Mouse (Mus musculus): ENCODE results near the gene Sgms2. TPM values are rescaled to one million over a fixed set of nuclear protein-coding genes. Genes with fewer than 3 reads are reported as not detected.

Gene Sgms2
- polyA plus RNA-seq, 1 experiment from 2014 or later, result 9.2 TPM

DNA sequence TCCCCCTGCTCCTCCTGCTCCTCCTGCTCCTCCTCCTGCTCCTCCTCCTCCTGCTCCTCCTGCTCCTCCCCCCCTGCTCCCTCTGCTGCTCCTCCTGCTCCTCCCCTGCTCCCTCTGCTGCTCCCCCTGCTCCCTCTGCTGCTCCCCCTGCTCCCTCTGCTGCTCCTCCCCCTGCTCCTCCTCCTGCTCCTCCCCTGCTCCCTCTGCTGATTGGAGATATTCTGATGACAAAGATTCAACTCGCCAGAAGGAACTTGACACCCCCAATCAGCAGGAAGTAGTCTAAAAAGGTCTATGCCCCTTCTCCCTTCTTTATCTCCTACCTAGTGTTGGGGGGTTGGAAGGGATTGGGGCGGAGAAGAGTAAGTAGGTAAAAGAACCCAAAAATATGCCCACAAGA, 173.0 kb downstream of the Sgms2 start:
- no peak for ATAC-seq
- 38% methylated on average over 2 of the region's 2 CpGs for whole genome bisulfite sequencing (ENCODE audit: insufficient replicate concordance)
- Histone ChIP-seq H3K9ac (replicated peaks) (no peak overlapping the region), H3K27ac (ENCODE audit: low read depth) (no peak overlapping the region), H3K9me3 (ENCODE audit: low read length) (no peaks in the 10 kb centered on the region), H3K36me3 (replicated peaks; ENCODE audit: insufficient read depth, low read length) (peaks cover 7% of the 10 kb centered on the region; the same call in 1 of the 2 replicates), H3K4me2 (ENCODE audit: low read depth, low read length) (no peak overlapping the region), H3K4me3 (ENCODE audit: low read depth, low read length) (no peak overlapping the region), H3K4me1 (ENCODE audit: insufficient read depth) (no peaks in the 10 kb centered on the region), H3K27me3 (ENCODE audit: insufficient read depth, low read length) (no peaks in the 10 kb centered on the region)
- no peak for TF ChIP-seq EP300 (IDR thresholded peaks at IDR 0.05; ENCODE audit: low read depth)
- no peak for TF ChIP-seq CTCF (IDR thresholded peaks at IDR 0.05; ENCODE audit: low read depth)
- no peak for DNase-seq

GRCm38 (mm10) chr3:131317126-131317525, 174.1 kb downstream of the Sgms2 start:
- DNase-seq, result no peak
- no peak overlapping the region for H3K27ac ChIP-seq (ENCODE audit: low read depth)
- 0 out of 2 replicates have a peak, but pooled peaks cover 3% of the 10 kb centered on the region for H3K36me3 ChIP-seq (replicated peaks; ENCODE audit: insufficient read depth, low read length)
- H3K27me3 ChIP-seq (ENCODE audit: insufficient read depth, low read length), result no peaks in the 10 kb centered on the region
- H3K4me1 ChIP-seq (ENCODE audit: insufficient read depth), result no peaks in the 10 kb centered on the region
- no peak overlapping the region for H3K9ac ChIP-seq (replicated peaks)
- no peak overlapping the region for H3K4me3 ChIP-seq (ENCODE audit: low read depth, low read length)
- TF ChIP-seq EP300 (IDR thresholded peaks at IDR 0.05; ENCODE audit: low read depth) (no peak), CTCF (IDR thresholded peaks at IDR 0.05; ENCODE audit: low read depth) (no peak)
- no peak for ATAC-seq
- no peaks in the 10 kb centered on the region for H3K9me3 ChIP-seq (ENCODE audit: low read length)
- no peak overlapping the region for H3K4me2 ChIP-seq (ENCODE audit: low read depth, low read length)
- 84% methylated on average over 1 of the region's 1 CpGs for WGBS (ENCODE audit: insufficient replicate concordance)

DNA sequence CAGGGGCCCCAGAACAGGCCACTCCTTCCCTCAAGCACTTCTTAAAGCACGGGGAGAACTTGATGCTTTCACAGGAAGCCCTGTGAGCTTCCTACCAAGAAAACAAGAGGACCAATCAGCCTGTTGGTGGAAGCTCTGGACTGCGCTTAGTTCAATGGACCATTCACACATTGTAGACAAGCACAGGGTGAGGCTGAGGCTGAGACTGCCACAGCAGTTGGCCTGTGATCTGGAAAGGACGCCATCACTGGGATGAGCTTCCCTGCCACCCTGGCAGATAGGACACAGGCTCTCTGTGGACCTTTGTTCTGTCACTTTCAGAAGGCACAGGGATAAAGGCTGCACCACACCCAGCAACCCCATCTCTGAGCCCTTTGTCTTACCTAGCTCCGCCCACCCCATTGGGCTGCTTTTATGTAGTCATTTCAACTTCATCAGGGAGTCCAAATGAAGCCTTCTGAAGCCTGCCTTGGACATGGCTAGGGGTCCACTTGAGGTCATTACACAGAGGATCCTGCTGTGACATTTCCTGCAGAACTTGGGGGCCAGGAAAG, 175.2 kb downstream of the Sgms2 start:
- H3K27me3 ChIP-seq (ENCODE audit: insufficient read depth, low read length), result no peaks in the 10 kb centered on the region
- no peak overlapping the region for H3K27ac ChIP-seq (ENCODE audit: low read depth)
- WGBS (ENCODE audit: insufficient replicate concordance), result 60% methylated on average over 4 of the region's 4 CpGs
- H3K4me2 ChIP-seq (ENCODE audit: low read depth, low read length), result no peak overlapping the region
- ATAC-seq, result no peak
- H3K9ac ChIP-seq (replicated peaks), result no peak overlapping the region
- H3K36me3 ChIP-seq (replicated peaks; ENCODE audit: insufficient read depth, low read length), result 0 out of 2 replicates have a peak, but pooled peaks cover 3% of the 10 kb centered on the region
- TF ChIP-seq CTCF (IDR thresholded peaks at IDR 0.05; ENCODE audit: low read depth) (no peak), EP300 (IDR thresholded peaks at IDR 0.05; ENCODE audit: low read depth) (no peak)
- DNase-seq, result no peak
- H3K4me3 ChIP-seq (ENCODE audit: low read depth, low read length), result no peak overlapping the region
- no peaks in the 10 kb centered on the region for H3K9me3 ChIP-seq (ENCODE audit: low read length)
- peaks cover 3% of the 10 kb centered on the region; the same call in 1 of the 2 replicates for H3K4me1 ChIP-seq (ENCODE audit: insufficient read depth)

- Histone ChIP-seq H3K4me3 (ENCODE audit: low read depth, low read length) (no peak overlapping the region), H3K4me2 (ENCODE audit: low read depth, low read length) (no peak overlapping the region), H3K9me3 (ENCODE audit: low read length) (peaks cover 3% of the 10 kb centered on the region; the same call in 1 of the 2 replicates), H3K4me1 (ENCODE audit: insufficient read depth) (peaks cover 6% of the 10 kb centered on the region; the same call in 1 of the 2 replicates), H3K27ac (ENCODE audit: low read depth) (no peak overlapping the region), H3K36me3 (replicated peaks; ENCODE audit: insufficient read depth, low read length) (no peaks in the 10 kb centered on the region), H3K9ac (replicated peaks) (no peak overlapping the region), H3K27me3 (ENCODE audit: insufficient read depth, low read length) (no peaks in the 10 kb centered on the region)
- DNase-seq, result peak; percentile 39
- peak; percentile 86 for ATAC-seq
- peak; percentile 69; the same call in 1 of the 2 replicates for TF ChIP-seq EP300 (IDR thresholded peaks at IDR 0.05; ENCODE audit: low read depth)
- no peak for TF ChIP-seq CTCF (IDR thresholded peaks at IDR 0.05; ENCODE audit: low read depth)
- WGBS (ENCODE audit: insufficient replicate concordance), result 63% methylated on average over 9 of the region's 9 CpGs
These were observed 178.9 kb downstream of the Sgms2 start for GRCm38 (mm10) chr3:131312340-131312739.

GRCm38 (mm10) chr3:131310572-131310971, 180.6 kb downstream of the Sgms2 start:
- TF ChIP-seq EP300 (IDR thresholded peaks at IDR 0.05; ENCODE audit: low read depth) (no peak), CTCF (IDR thresholded peaks at IDR 0.05; ENCODE audit: low read depth) (no peak)
- Histone ChIP-seq H3K4me1 (ENCODE audit: insufficient read depth) (peaks cover 6% of the 10 kb centered on the region; the same call in 1 of the 2 replicates), H3K4me3 (ENCODE audit: low read depth, low read length) (no peak overlapping the region), H3K9ac (replicated peaks) (no peak overlapping the region), H3K36me3 (replicated peaks; ENCODE audit: insufficient read depth, low read length) (no peaks in the 10 kb centered on the region), H3K27me3 (ENCODE audit: insufficient read depth, low read length) (no peaks in the 10 kb centered on the region), H3K27ac (ENCODE audit: low read depth) (no peak overlapping the region), H3K9me3 (ENCODE audit: low read length) (peaks cover 3% of the 10 kb centered on the region; the same call in 1 of the 2 replicates), H3K4me2 (ENCODE audit: low read depth, low read length) (no peak overlapping the region)
- no peak for DNase-seq
- WGBS (ENCODE audit: insufficient replicate concordance), result 77% methylated on average over 4 of the region's 4 CpGs
- ATAC-seq, result no peak

GRCm38 (mm10) chr3:131307811-131308210, 183.4 kb downstream of the Sgms2 start:
- peaks cover 8% of the 10 kb centered on the region for H3K4me1 ChIP-seq (ENCODE audit: insufficient read depth)
- H3K27ac ChIP-seq (ENCODE audit: low read depth), result no peak overlapping the region
- no peak overlapping the region for H3K4me3 ChIP-seq (ENCODE audit: low read depth, low read length)
- WGBS (ENCODE audit: insufficient replicate concordance), result 62% methylated on average over 3 of the region's 3 CpGs
- no peaks in the 10 kb centered on the region for H3K27me3 ChIP-seq (ENCODE audit: insufficient read depth, low read length)
- DNase-seq (no peak), ATAC-seq (no peak)
- H3K4me2 ChIP-seq (ENCODE audit: low read depth, low read length), result no peak overlapping the region
- H3K9me3 ChIP-seq (ENCODE audit: low read length), result peaks cover 3% of the 10 kb centered on the region; the same call in 1 of the 2 replicates
- no peaks in the 10 kb centered on the region for H3K36me3 ChIP-seq (replicated peaks; ENCODE audit: insufficient read depth, low read length)
- TF ChIP-seq CTCF (IDR thresholded peaks at IDR 0.05; ENCODE audit: low read depth), result no peak
- no peak overlapping the region for H3K9ac ChIP-seq (replicated peaks)

All from liver, postnatal 0 days (tissue).